Mouse (Mus musculus) testis, postnatal 10 days (tissue): ENCODE data around the gene Bscl2.
A peak's percentile ranks its signal among the peaks of the same experiment; 100 is the strongest.
"Not testable (repeated sequence)": the region's sequence is repeated elsewhere in the genome, so short reads cannot be mapped to it uniquely, and the experiment has no call there.

Source experiments
- DNase-seq: peaks from one replicate; pipeline ENCODE4 v3.0.0; 2021; ENCODE audit warnings: low spot score

The Bscl2 gene

DNA sequence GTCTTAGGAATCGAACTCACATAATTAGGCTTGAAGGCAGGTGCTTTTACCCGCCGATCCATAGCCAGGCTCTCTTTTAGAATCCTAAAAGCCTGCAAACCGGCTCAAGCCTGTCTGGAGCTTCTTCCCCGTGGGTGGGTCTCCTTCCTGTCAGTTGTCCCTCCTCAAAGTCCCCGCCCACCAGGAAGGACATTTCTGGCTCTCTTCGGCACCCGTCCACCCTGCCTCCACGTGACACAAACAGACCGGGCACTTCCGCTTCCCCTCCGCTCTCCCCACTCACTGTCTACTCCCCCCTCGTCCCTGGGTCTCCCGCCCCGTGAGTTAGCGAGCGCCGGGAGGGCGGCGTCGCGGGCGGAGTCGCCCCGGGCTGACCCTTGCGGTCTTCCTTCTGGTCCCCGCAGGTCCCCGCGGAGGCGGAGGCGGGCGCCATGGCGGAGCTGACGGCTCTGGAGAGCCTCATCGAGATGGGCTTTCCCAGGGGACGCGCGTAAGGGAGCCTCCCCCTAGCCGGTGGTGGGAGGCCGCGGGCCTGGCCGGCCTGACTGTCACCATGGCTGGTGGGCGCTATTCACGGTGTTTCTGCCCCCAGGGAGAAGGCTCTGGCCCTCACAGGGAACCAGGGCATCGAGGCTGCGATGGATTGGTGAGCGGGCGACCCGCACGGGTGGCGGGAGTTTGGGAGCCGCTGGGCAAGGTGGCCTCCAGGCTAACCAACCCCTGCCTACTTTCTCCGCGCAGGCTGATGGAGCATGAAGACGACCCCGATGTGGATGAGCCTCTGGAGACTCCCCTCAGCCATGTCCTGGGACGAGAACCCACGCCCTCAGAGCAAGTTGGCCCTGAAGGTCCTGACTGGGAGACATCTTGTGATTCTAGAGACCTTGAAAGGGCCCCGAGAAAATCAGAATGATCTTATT is 34.3 kb downstream of the Bscl2 start, which contains the start of gene Ubxn1:
Ubxn1 (plus strand) TSS at position 230 of the 920 bp plus-strand sequence.
- peak; percentile 94 for DNase-seq

DNA sequence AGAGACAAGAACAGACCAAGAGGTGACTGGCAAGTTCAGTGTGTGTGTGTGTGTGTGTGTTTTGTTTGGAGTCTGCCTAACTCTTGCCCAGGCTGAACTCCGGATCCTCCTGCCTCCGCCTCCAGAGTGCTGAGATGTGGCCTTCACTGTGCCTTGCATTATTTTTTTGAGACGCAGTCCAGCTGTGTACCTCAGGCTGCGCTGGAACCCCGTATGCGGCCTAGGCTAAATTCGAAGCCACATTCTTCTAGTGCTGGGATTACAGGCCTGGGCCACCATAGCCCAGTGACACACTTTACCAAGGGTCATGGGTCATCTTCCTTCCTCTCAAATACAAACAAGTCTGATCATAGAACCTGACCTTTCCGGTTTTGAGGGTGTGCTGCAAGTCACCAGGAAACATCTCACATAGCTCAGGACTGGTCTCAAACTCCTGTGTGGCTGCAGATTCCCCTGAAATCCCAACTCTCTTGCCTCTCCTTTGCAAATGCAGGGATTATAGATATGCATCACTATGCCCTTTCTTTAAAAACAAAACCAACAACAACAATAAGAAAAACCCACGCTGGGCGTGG is 35.1 kb downstream of the Bscl2 start:
- no peak for DNase-seq

- DNase-seq = no peak
Measured at GRCm38 (mm10) chr19:8875031-8875430, 37.8 kb downstream of the Bscl2 start.

- peak; percentile 91 for DNase-seq
Measured at GRCm38 (mm10) chr19:8880311-8881033, 43.2 kb downstream of the Bscl2 start, which contains the start of gene Uqcc3. TSS of gene Uqcc3 (minus strand) at chr19:8880923.

GRCm38 (mm10) chr19:8881034-8881392 is 43.7 kb downstream of the Bscl2 start:
- no peak for DNase-seq

DNA sequence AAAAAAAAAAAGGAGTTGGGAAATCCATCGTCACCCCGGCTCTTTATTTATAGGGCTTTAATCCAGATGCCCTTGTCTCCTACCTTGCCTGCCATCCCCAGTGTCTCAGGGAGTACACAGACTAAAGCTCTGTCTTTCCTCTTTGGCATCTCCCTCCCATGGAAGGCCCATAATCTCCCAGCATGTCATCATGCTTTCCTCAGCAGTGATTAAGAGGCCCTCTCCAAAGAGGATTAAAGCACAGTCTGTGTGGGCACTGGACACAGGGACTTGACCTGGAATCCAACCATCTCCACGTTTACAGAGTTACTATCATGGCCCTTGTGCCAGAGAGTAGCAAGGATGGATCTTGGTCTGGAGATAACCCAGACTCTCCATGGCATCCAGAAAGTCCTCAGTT is 46.3 kb downstream of the Bscl2 start, which contains the start of the genes Lbhd1 and Gm49403:
Lbhd1 (plus strand) TSS at position 117 of the 400 bp plus-strand sequence.
Gm49403 (plus strand) TSS at position 315 of the 400 bp plus-strand sequence.
- DNase-seq = no peak

DNA sequence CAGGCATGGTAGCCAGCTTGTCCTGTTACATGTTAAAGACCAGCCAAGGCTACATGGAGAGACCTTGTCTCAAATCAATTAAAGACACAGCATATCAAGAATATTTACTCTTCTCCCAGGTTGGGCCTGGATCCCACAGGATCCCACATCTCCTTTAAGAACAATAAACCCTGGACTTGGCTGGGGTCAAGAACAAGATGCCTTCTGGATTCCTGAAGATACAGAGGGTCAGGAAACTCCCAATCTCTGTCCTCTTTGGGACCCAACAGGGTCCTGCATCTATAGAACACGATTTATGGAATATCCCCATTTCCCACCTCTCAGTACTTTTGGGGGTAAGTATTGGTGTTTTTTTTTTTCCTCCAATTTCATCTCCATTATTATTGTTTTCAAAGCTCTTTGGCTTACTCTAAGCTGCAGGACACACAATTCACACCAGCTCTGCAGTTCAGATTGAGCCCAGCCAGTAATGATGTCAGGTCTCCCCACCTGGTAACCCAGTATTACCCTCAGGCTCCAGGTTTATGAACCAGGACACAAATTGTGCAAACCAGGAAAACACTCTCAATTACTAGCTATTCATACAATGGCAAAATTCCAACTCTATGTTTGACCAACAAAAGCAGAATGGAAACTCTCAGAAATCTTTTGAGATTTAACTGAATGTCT is 49.8 kb downstream of the Bscl2 start:
- DNase-seq = no peak

DNA sequence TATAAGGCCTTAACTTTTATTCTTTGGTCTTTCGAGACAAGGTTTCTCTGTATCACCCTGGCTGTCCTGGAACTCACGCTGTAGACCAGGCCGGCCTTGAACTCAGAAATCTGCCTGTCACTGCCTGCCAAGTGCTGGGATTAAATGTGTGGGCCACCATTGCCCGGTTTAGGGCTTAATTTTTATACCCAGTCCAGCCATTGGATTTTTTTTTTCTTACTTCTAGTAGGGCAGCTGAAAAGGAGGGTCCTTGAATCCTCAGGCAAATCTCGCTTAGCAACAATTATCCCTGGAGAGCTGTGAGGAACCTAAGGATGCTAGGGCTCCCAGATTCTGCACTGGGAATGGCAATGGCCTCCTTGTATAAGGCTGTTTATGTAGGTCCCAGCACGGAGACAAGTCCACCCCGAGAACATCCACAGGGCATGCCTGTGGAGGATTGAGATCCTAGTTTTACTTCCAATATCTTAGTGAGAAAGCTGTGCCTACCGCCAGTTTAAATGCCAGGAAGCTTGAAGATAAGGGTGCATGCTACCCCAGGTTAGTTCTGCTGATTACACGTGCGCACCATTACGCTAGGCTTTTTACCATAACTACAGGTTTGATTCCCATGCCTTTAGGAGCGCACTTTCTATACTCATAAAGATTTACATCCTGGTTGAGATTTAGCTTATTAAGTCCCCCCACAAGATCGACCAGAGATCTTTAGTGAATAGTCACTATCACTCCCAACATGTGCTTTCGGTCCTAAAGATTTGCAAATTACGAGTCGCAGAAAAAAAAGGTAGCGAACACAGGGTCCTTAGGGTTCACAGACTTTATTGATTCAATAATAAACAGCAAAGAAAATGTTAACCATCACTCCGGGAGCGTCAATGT is 50.6 kb downstream of the Bscl2 start:
- DNase-seq = no peak

DNA sequence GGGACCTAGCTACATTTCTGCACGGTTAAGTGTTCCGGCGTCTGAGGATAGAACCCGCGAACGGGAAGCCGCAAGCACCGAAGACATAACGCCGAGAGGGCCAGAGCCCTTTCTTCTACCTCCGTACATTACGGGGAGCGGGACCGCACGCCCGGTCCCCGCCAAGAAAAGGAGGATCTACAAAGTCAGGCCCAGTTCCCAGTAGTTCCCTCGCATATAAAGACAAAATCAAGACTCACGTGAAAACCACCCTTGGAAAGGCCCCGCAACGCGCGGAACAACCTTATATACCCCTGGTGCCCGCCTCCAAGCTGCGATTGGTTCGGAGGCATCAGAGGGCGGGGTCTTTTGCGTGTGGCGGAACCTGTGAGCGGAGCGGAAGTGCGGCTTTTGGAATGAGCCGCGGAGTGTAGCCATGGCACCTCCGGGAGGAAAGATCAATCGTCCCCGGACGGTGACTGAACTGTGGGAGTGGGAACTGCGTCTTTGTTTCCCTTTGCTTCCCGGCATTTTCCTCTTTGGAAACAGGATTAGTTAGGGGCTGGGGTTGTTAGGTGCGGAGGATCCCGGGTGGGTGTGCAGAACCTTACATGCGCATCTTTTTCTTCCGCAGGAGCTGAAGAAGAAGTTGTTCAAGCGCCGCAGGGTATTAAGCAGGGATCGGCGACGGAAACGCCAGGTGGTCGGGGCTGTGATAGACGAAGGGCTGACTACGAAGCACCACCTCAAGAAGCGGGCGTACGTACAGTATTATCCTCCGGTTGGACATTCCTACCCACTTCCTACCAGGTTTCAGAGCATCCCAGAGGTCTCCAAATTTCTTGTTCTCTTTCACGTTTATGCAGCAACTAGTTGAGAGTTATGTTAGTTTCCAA is 51.5 kb downstream of the Bscl2 start, which contains the start of the genes 1810009A15Rik and Gm49416:
1810009A15Rik (plus strand) TSS at position 343 of the 875 bp plus-strand sequence.
Gm49416 (plus strand) TSS at position 416 of the 875 bp plus-strand sequence.
- DNase-seq = peak; percentile 95

DNA sequence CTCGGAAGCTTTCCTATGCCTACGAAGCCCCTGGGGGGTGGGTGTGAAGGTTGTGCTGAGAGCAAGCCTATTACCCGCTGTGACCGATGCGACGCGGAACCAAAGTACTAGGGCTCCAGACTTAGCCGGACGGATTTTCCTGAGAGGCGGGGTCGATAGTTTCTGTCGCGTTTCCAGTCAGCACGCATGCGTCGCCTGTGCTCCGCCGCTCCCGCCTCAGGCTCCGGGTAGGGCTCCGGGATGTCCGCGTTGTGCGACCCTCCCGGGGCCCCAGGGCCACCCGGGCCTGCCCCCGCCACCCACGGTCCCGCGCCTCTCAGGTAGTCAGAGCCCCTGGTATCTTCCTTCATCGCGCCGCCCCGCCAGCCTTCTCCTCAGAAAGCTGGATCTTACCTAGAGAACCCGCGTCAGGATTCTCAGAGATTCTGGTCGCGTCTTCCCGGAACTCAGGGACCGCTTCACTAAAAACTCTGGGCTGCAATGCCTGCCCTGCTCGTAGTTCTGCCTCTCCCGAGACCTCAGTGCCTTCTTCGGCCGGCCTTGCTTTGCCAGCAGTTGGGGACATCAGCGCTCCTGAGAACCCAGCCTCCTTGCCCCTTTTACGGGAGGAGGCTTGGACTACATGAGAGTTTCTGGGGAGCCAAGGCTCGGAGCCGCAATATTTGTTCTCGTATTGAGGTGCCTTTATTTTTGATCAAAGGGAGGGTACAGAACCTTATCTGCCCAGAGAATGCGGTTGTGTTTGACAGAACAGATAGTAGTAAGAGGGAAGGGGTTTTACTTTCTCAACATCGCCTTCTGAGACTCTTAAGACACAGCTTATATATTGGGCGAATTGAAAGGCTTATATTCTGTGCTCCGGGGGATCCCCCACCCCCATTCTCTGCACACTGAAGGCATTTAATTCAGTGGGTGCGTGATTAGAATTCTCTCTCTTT is 55.8 kb downstream of the Bscl2 start, which contains the start of gene Ints5:
Ints5 (plus strand) TSS at position 177 of the 938 bp plus-strand sequence.
- DNase-seq = peak; percentile 86

GRCm38 (mm10) chr19:8895397-8895960 is 58.2 kb downstream of the Bscl2 start:
- peak; percentile 57 for DNase-seq

DNA sequence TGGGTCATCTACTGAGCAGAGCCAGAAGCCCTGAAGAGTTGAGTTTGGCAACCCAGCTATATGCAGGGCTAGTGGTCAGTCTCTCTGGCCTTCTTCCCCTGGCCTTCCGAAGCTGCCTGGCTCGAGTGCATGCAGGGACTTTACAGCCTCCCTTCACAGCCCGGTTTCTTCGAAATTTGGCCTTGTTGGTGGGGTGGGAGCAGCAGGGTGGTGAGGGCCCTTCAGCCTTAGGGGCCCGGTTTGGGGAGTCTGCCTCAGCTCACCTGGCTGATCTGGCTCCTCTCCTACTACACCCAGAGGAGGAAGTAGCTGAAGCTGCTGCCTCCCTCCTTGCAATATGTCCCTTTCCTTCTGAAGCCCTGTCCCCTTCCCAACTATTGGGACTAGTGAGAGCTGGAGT is 59.0 kb downstream of the Bscl2 start:
- not testable (repeated sequence) for DNase-seq

GRCm38 (mm10) chr19:8897211-8897864 is 60.1 kb downstream of the Bscl2 start:
- peak; percentile 77 for DNase-seq

DNA sequence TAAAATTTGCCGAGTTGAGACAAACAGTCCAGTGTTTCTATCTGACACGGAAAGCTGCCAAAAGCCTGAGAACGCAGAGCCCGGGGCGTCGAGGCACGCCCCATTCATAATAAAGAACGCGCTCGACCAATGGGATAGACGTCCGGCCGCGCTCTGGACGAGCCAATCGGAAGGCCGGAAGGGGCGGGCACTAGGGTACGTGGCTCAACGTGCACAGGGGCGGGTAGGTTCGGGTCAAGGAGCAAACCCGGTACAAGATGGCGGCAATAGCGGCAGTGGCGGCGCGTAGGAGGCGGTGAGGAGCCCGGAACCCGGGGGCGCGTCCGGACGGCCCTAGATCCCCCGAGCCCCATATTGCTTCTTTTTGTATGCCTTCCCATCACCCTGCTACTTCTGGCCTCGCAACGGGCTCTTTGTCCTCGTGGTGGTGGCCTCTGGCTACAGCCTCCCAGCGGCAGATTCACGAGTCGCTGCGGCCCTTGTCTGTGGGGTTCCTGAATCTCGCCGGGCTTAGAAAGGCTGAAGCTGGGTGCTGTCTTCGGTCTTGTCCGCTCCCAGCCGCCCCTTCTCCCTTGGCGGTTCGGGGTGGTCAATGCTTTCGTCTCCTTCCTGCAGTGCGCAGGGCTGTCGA is 60.7 kb downstream of the Bscl2 start, which contains the start of gene Ganab:
Ganab (plus strand) TSS at position 207 of the 631 bp plus-strand sequence.
- peak; percentile 96 for DNase-seq
